Mouse (Mus musculus): Measurements from ENCODE around the gene Slc16a14.
"Not testable (repeated sequence)": the region's sequence is repeated elsewhere in the genome, so short reads cannot be mapped to it uniquely, and the experiment has no call there.

Slc16a14 gene

DNA sequence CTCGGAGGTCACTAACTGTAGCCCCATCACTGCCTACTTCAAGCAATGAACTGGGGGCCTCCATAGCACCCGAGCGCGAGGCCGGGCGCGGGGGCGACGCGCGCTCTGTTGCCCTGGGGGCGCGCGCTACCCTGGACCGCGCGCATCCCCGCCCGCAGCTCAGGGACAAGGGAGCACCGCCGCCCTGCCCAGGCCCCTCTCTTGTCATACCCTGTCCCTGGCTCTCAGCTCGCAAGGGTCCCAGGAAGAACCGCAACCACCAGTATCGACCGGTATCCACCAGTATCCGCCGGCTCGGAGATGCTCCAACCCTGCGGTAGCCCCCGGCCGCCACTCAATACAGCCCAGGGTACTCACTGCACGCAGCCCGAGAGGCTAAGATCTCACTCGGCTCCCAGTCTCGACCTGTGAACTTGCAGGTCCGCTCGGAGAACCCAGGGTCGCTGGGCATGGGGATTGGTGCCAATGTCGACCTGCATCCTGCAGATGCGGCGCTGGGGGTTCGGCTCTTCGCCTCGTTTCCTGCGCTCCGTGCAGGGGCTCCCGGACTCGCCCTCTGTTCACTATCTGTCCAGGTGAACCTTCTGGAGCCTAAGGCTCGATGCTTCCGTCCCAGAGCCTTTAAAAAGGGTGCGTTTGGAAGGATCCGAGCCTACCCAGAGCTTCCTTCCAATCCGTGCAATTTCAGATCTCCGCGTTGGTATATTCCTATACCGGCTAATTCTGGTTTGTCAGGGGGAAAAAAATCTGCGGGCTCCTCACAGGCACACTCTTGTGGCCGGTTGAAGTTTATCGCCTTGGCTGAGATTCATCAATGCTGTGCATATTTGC, at the start of gene Slc16a14:
Slc16a14 (minus strand) TSS at position 632 of the 831 bp plus-strand sequence.
- peak; percentile 70 for DNase-seq

DNA sequence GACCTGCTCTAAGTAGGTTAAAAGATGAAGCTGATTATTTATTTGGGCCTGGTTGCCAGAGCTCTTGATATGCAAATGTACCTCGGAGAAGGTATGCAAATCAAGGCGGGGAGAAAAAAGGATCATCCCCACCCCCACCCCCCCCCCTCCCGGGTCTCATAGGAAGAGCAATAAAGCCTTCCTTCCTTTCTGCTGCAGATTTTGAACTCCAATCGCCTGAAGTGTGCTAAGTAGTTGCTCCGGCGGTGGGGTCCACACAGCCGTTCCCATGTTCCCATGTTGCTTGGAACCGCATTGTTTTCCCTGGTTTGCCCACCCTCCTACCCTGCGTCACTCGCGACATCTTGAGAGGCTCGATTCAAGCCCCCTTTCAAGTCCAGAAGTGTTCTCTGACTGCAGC, 26.8 kb upstream of the Slc16a14 start:
- DNase-seq: not testable (repeated sequence)

DNA sequence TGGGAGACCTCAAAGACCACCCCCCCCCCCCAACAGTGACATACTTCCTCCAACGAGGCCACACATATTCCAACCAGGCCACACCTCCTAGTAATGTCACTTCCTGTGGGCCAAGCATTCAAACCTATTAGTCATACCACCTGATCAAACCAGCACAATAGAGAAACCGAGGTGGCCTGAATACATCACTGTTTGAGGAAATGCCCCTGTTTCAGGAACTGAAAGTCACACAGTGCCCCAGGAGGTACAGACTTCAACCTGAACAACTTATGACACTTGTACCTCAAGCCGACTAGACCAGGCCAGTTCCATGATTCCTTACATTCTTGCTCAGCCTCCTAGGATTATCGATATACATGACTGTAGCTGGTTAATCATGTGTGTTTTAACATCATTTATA, 22.8 kb upstream of the Slc16a14 start:
- not testable (repeated sequence) for DNase-seq

DNA sequence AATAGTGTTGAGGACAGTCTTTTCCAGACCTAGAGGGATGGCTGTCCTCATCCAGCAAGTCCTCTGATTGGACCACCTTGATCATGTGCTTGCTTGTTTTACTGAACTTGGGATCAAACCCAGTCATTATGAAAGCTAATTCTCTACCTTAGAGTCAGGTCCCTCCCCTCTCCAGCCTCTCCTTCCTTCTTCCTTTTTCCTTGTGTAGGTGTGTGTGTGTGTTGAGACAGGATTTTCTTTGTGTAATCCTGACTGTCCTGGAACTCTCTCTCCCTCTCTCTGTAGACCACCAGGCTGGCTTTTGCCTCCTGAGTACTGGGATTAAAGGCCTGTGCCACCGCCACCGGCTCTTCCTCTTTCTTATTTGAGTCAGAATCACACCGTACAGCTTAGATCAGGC, 21.8 kb upstream of the Slc16a14 start:
- not testable (repeated sequence) for DNase-seq

- DNase-seq: peak; percentile 75
Measured at GRCm38 (mm10) chr1:84952456-84953181, 17.7 kb upstream of the Slc16a14 start.

GRCm38 (mm10) chr1:84951566-84951965, 16.6 kb upstream of the Slc16a14 start:
- DNase-seq: peak; percentile 49

DNA sequence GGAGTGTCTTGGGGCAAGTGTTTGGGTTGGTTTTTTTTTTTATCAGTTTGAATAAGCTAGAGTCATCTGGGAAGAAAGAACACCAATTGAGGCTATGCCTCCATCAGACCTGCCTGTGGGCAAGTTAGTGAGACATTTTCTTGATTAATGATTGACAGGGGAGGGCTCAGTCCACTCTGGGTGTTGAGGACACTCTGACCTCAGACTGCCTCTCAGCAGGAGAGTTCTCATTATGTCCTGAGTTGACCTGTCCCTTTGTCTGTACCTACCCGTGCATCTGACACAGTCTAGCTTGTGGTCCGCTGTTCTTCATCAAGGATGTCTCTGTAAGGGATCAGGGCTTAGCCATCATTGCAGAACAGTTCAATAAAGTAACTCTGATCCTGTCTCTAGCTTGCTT, 12.5 kb upstream of the Slc16a14 start:
- no peak for DNase-seq

GRCm38 (mm10) chr1:84945950-84946349, 11.0 kb upstream of the Slc16a14 start:
- no peak for DNase-seq

DNA sequence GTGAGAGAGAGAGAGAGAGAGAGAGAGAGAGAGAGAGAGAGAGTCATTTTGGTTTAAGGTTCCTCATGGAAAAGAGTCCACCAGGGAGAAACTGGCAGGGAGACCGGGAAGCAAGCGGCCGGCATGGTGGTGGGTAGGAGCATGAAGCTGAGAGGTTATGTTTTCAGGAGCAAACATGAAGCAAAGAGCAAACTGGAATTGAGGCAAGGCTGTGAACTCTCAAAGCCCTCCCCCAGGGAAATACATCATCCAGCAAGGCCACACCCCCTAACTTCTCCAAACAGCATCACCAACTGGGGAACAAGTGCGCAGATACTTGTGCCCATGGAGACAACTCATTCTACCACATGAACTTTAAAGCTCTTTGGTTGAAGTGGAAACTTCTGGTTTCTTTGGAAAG, 8.6 kb upstream of the Slc16a14 start:
- no peak for DNase-seq

- no peak for DNase-seq
Measured at GRCm38 (mm10) chr1:84942666-84943065, 7.7 kb upstream of the Slc16a14 start.

- no peak for DNase-seq
Measured at GRCm38 (mm10) chr1:84940322-84940721, 5.4 kb upstream of the Slc16a14 start.

GRCm38 (mm10) chr1:84939466-84939865, 4.5 kb upstream of the Slc16a14 start:
- DNase-seq: no peak

GRCm38 (mm10) chr1:84936716-84937510, 2.0 kb upstream of the Slc16a14 start:
- peak; percentile 9 for DNase-seq

GRCm38 (mm10) chr1:84935668-84936067, 734 bp upstream of the Slc16a14 start:
- DNase-seq: peak; percentile 77

- DNase-seq: no peak
Measured at GRCm38 (mm10) chr1:84934151-84934502, 807 bp downstream of the Slc16a14 start.

GRCm38 (mm10) chr1:84933472-84934150, 1.3 kb downstream of the Slc16a14 start:
- DNase-seq: peak; percentile 86

DNA sequence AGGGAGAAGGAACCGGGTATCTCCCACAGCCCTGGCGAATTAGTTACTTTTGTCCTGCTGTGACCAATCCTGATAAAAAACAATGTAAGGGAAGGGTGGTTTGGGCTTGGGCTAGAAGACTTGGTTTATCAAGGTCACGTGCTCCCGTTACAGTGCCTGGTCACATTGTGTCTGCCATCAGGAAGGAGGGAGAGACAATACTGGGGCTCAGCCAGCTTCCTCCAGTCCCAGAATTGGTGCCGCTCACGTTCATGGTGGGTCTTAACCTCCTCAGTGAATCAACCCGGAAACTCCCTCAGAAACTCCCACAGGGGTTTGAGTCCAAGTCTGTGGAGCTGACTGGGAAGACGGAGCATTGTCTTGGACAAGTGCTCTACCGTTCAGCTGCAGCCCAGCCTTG, 9.3 kb downstream of the Slc16a14 start:
- DNase-seq: no peak

- no peak for DNase-seq
Measured at GRCm38 (mm10) chr1:84924134-84924533, 10.8 kb downstream of the Slc16a14 start.

DNA sequence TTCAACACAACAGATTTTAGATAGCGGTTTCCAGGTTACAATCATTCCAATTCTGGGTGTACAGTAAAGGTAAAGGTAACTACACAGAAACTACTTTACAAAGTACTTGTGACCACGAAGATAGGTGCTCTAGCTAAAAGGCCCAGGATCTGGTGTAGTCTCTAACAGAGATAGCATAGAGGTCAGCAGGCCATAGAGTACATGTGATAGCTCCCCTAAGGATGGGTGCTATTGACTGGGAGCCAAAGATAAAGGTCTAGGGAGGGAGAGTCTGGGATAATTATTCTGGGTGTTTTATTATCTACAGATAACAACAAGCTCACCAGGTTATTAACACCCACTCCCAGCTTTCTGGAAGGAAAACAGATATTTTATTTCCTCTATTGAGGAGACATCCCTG, 11.5 kb downstream of the Slc16a14 start:
- DNase-seq: no peak

DNA sequence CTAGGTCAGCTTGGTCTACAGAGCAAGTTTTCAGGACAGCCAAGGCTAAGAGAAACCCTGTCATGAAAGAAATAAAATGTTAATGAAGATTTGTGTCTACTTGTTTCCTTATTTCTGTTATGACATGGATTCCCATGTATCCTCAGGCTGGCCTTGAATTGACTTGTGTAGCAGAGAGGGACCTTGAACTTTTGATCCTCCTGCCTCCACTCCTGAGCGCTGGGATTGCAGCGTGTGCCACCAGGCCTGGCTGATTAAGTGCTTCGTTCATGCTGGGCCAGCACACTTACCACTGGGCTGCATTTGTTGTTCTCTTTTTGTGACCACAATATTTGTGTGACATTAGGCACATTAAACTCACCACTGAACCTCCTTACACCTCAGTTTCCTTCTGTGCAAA, 16.1 kb downstream of the Slc16a14 start:
- DNase-seq: no peak

DNA sequence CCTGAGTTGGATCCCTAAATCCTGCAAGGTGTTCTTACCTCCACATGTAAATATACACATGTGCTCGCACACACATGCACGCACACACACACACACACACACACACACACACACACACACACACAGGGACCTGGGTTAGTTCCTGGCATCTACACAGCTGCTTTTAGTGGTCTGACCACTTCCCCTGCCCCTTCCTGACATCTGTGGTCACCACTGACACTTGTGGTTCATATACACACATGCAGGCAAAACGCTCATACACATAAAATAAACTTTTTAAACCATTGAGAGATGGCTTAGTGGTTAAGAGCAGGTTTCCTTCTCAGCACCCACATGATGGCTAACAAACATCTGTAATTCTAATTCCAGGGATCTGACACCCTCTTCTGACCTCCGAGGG, 19.9 kb downstream of the Slc16a14 start:
- DNase-seq: no peak

DNA sequence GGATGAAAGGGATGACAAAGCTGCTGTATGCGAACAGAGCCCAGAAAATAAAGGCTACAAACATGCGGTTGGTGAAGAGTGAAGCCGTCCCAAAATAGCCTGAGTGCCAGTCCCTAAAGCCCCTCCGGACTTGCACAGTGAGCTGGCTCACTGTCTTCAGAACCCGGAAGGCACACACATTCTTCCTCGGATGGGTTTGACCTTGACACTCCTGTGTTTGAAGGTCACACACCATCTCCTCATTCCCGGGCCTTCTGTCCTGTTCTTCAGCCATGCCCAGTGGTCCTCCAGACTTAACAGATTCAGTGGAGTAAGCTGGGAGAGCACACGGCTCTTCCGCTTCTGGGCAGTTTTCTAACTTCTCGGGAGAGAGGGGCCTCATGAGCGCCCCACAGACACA, 22.4 kb downstream of the Slc16a14 start:
- DNase-seq: no peak
